Mouse (Mus musculus) right cerebral cortex, adult 2 months (tissue): Measurements from ENCODE around the gene Tmem269.

Experiments used
- DNase-seq, 2 experiments: peaks; one replicate each; pipeline ENCODE4 v3.0.0; 2021 to 2022; ENCODE audit warnings: low spot score in 2 of 2

Tmem269 gene

DNA sequence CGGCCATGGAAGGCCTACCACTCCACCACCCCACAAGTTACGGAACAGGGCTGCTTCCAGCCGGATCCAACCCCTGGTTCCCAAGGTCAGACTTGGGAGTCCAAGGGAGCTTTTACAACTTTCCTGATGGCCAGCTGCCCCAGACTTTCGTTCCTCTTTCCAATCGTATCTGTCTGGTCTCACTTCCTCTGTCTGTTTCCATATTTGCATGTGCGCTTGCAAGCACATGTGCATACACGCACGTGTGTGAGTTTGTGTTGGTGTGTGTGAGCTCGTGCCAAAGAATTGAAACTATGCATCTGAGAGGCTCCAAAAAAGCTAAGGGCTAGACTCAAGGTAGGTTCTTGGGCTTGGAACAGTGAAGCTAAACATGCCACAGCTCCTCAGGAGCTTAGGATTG lies 36.6 kb downstream of the Tmem269 start:
- no peak for DNase-seq

DNA sequence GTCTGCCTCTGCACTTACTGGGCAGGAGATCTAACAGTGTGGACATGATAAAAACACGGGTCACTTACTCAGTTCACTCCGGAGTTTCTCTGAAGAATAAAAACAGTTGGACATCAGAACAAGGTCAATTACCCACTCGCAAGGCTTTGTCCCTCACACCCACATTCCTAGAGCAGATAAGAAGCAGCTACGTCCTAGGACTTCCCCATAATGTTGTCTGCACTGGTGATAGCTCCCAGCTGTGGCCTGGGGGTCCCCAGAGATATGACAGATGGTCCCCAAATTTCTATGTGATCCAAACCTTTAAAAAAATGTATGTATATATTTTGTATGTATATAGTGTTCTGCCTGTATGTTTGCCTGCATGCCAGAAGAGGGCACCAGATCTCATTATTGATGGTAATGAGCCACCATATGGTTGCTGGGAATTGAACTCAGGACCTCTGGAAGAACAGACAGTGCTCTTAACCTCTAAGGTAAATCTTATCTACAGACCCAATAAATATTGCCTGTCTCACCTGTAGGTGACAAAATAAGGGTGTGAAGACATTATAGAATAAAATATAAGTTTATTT lies 37.8 kb downstream of the Tmem269 start:
- no peak for DNase-seq

DNA sequence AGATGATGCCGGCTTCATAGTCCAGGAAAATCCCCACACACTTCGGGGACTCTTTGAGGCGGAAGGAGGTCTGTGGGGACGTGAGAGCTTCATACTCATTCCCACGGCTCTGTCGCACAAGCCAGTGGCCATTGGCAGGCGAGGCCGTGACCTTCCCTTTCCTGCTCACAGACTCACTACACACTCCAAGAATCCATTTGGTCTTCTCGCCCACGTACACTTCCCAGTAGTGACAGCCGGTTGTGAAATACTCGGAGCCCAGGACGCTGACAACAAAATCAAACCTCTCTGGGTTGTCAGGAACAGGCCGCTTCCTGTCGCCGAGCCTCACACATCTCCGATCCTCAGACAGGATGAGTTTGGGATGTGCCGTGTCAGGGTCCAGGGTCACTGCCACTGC lies 39.7 kb downstream of the Tmem269 start:
- no peak for DNase-seq

DNA sequence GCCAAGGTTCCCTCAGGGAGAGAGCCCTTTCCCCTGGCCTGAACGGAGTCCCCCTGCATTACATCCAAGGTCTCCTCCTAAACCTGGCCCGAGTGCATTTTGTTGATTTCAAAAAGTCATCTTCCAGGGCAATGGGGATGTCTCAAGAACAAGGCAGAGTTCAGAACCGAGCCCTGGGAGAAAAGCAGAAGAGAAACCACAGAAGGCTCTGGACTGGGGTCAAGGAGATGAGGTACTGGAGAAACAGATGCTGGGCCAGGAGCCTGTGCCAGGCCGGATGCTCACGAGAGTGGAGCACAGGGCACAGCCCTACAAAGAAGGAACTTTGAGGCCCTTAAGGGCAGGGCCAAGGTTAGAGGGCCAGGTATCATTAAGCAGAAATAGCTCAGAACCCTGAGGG lies 40.3 kb downstream of the Tmem269 start:
- no peak for DNase-seq

DNA sequence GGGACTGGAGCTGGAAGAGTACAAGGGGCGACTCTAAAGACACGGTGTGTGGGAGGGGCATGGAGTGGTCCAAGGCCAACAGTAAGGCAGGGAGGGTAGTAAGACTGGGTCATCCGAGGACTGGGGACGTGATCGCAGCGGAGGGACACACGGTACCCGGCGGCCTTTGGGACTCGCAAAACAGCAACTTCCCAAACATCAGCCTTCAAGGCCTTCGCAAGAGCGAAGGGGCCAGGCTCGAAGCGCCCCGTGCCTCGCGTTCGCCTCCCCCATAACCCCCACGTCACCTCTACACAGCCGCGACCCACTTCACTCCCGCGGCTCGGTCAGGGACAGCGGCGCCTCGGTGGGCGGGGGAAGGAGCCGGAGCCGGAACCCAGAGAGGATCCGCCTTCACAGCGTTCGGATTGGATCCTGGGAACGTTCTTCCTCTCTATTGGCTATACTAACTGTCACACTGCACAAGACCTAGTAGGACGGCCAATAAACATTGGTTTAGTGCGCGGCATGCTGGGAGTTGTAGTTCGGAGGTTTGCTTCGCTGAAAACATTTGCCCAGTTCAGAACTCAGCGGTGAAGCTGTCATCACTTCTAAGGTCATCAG lies 44.1 kb downstream of the Tmem269 start, which contains the start of gene Zfp691:
Gene Zfp691 (minus strand): TSS at position 345 of the 603 bp plus-strand sequence.
- DNase-seq: peak; percentile 96 to 98

DNA sequence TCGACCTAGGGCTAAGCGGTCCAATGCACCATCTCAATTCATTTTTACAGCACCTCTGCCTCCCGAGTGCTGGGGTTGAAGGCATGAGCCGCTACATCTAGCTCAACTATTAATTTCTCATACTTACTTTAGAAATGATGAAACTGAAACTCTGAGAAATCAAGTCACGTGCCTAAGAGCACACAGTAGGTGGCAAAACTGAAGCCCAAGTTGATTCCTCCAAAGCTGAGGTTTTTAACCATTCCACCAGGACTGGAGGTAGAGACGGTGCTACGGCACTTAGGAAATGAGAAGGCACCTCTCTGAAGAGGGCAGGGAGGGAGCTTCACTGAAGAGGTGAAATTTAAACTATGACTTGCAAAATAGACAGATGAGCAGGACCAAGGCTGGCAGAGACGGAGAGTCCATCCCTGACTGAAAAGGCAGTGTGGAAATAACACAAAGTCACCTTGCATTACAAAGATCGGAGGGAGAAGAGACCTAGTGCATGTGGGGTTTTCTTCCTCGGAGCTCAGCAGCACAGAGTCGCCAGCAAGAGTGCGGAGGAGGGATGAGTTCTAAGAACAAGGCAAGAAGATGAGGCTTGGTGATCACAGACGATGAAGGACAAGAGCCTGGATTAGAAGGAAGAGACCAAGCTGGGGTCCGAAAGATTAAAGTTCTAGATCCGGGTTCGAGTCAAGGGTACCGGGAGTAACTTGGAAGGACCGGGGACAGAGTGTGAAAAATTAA lies 44.9 kb downstream of the Tmem269 start:
- DNase-seq: peak; percentile 36 to 51

DNA sequence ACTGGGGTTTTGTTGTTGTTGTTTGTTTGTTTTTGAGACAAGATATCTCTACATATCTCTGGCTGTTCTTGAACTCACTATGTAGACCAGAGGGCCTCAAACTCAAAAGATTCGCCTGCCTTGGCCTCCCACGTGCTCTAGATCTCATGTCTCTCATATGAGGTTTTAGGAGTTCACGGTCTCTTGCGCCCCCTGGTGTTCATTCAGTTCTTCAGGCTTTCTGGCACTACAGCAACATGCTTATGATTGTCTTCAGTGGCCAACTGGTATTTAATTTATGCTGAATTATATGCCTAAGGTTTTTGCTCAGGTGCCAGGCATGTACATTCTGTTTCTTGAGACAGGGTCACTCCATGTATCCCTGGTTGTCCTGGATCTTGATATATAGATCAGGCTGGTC lies 50.4 kb downstream of the Tmem269 start:
- DNase-seq: peak; percentile 91 to 93

DNA sequence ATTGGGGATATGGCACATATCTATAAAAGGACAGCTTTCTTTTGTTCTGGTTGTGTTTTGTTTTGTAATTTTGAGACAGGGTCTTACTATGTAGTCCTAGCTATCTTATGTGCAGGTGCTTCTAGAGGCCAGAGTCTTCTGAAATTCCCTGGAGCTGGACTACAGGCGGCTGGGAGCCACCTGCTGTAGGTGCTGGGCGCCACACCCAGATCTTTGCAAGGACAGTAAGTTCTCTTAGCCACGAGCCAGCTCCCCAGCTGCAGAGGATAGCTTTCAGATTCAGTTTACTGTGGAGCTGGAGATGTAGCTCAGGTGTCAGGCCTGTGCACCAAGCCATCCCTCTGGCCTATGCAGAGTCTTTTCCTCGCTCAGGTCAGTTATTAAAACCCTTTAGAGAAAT lies 50.9 kb downstream of the Tmem269 start:
- no peak for DNase-seq

DNA sequence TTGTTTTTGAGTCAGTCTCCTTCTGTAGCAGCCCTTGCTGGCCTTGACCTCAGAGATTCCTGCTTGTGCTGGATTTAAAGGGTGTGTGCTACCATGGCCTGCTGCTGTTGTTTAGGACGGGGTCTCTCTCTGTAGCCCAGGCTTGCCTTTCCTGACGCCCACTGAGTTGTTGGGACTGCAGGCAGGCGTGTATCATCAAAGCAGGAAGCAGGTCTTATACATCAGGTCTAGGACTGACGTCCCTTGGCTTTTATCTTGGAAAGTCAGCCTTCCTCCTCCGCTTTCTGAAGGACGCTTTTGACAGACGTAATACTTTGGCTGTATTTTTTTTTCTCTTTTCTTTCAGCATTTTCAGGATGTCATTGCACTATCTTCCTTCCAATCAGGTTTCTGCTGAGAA lies 52.1 kb downstream of the Tmem269 start:
- no peak for DNase-seq

DNA sequence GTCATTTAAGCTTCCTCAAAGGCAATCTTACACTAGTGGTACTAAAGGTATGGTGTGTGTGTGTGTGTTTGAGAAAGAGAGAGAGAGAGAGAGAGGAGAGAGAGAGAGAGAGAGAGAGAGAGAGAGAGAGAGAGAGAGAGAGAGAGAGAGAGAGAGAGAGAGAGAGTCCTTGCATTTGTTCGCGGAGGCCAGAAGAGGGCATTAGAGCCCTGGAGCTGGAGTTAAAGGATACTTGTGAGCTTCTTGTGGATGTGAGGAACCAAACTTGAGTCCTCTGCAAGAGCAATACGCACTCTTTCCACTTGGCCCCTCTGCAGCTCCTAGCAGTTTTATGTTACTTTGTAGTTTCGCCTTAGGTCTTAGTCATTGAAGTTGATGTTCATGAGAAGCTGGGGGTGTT lies 55.0 kb downstream of the Tmem269 start:
- DNase-seq: no peak

DNA sequence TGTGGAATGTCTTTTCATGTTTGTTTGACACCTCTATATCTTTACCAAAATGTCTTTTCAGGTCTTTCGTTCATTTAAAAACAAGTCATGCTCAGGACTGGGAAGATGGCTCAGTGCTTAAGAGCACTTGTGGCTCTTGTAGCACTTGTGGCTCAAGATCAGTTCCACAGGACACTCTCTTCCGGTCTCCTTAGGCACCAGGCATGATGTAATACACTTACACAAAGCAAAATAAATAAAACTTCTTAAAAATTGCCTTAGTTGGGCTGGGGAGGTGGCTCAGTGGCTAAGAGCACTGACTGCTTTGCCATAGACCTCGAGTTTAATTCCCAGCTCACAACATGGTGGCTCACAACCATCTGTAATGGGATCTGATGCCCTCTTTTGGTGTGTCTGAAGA lies 56.7 kb downstream of the Tmem269 start:
- DNase-seq: no peak

DNA sequence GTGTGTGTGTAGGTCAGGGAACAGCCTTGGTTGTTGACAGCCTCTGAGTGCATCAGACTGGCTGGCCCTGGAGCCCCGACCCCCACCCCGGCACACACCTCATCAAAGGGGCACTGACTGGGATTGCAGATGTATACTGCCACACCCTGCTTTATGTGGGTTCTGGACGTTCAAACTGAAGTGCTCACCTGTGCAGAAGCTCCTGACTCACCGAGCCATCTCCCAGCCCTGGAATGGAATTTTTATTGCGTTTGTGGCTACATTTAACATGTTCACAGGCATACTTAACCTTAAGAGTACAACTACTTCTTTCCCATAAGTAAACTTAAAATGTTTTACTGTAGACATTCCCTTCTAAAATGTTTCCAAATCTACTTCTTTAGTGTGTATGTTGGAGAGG lies 60.1 kb downstream of the Tmem269 start:
- DNase-seq: no peak

DNA sequence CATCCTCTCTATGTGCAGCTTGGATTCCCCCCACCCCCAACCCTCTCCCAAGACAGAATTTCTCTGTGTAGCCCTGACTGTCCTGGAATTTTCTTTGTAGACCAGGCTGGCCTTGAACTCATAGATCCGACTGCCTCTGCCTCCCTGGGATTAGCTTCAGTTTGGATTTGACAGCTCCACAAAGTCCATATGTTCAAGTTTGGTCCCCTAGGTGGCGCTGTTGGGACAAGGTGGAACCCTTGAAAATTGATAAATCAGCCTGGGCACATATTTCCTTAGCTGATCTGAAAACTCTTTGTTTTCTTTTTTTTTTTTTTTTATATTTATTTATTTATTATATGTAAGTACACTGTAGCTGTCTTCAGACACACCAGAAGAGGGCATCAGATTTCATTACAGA lies 60.8 kb downstream of the Tmem269 start:
- DNase-seq: peak; percentile 60 to 64
